Mouse (Mus musculus): ENCODE results near the gene 2010111I01Rik.

- TF ChIP-seq CTCF (IDR thresholded peaks at IDR 0.05; ENCODE audit: low read depth) (no peak), EP300 (optimal IDR thresholded peaks at IDR 0.05) (no peak)
Measured at GRCm38 (mm10) chr13:63274488-63275166, 309.9 kb downstream of the 2010111I01Rik start.

All from stomach, postnatal 0 days (tissue).